Mouse (Mus musculus) lung, embryonic 15.5 days (tissue): ENCODE data around the gene 1700066M21Rik. TPM values are rescaled to one million over a fixed set of nuclear protein-coding genes. Genes with fewer than 3 reads are reported as not detected.

Experiments
- ATAC-seq: fragments of 200-750 bp; cut with Nextera tagmentation; 2 replicates; pipeline ENCODE4 v1.8.0; 2017; ENCODE audit warnings: moderate number of reproducible peaks, borderline replicate concordance; ENCODE audit not compliant: low FRiP score, low TSS enrichment; ENCODE audit errors: extremely low read depth
- H3K27ac ChIP-seq: fragments of 300-500 bp; sonication (generic); 2 replicates; pipeline ENCODE4 v1.5.1; 2015; ENCODE audit warnings: moderate library complexity, mild to moderate bottlenecking, inconsistent platforms
- H3K27me3 ChIP-seq: fragments of 300-500 bp; sonication (generic); 2 replicates; pipeline ENCODE4 v1.6.1; 2015; ENCODE audit warnings: inconsistent platforms
- H3K36me3 ChIP-seq: fragments of 300-500 bp; sonication (generic); 2 replicates; pipeline ENCODE4 v1.6.1; 2015; ENCODE audit warnings: inconsistent platforms
- H3K4me1 ChIP-seq: fragments of 300-500 bp; sonication (generic); 2 replicates; pipeline ENCODE4 v1.6.1; 2015; ENCODE audit warnings: inconsistent platforms
- H3K4me2 ChIP-seq: fragments of 300-500 bp; sonication (generic); 2 replicates; pipeline ENCODE4 v1.6.1; 2015; ENCODE audit warnings: inconsistent platforms, mild to moderate bottlenecking, moderate library complexity
- H3K4me3 ChIP-seq: fragments of 300-500 bp; sonication (generic); 2 replicates; pipeline ENCODE4 v1.5.1; 2015; ENCODE audit warnings: mild to moderate bottlenecking, inconsistent platforms
- H3K9ac ChIP-seq: fragments of 300-500 bp; sonication (generic); 2 replicates; pipeline ENCODE4 v1.6.1; 2015; ENCODE audit warnings: inconsistent platforms
- H3K9me3 ChIP-seq: fragments of 300-500 bp; sonication (generic); 2 replicates; pipeline ENCODE4 v1.6.1; 2016; ENCODE audit warnings: inconsistent platforms
- WGBS: fragments of 180-500 bp; shearing (Covaris S2); methylation state at CpG from one replicate; pipeline ENCODE4 v1.1.7; 2015; 5-methylcytosine and 5-hydroxymethylcytosine counted together
- polyA plus RNA-seq: library from polyadenylated mRNA; unstranded; fragments of >200 nt; fragmentation: Nextera tagmentation; extraction: Ambion mirVana; gene quantifications from 2 replicates; pipeline ENCODE4 v1.2.1, GENCODE M21; 2015

The 1700066M21Rik gene
- polyA plus RNA-seq, 1 experiment from 2014 or later: 14.9 TPM

GRCm38 (mm10) chr1:57400877-57401276 is 23.5 kb downstream of the 1700066M21Rik start:
- no peak overlapping the region for H3K9ac ChIP-seq
- 0 out of 2 replicates have a peak, but pooled peaks cover 5% of the 10 kb centered on the region for H3K4me1 ChIP-seq
- 89% methylated on average over 2 of the region's 2 CpGs for WGBS
- no peak overlapping the region for H3K4me2 ChIP-seq
- H3K27me3 ChIP-seq: no peaks in the 10 kb centered on the region
- no peak overlapping the region for H3K27ac ChIP-seq
- H3K9me3 ChIP-seq: no peaks in the 10 kb centered on the region
- H3K4me3 ChIP-seq: no peak overlapping the region
- ATAC-seq: no peak
- H3K36me3 ChIP-seq: peaks cover 22% of the 10 kb centered on the region

GRCm38 (mm10) chr1:57402116-57402515 is 24.7 kb downstream of the 1700066M21Rik start:
- Histone ChIP-seq H3K4me1 (0 out of 2 replicates have a peak, but pooled peaks cover 5% of the 10 kb centered on the region), H3K4me2 (no peak overlapping the region), H3K4me3 (no peak overlapping the region), H3K36me3 (peaks cover 15% of the 10 kb centered on the region; the same call in 1 of the 2 replicates), H3K9me3 (no peaks in the 10 kb centered on the region), H3K27ac (no peak overlapping the region), H3K9ac (no peak overlapping the region), H3K27me3 (no peaks in the 10 kb centered on the region)
- ATAC-seq: no peak
- 91% methylated on average over 5 of the region's 5 CpGs for WGBS

- H3K9ac ChIP-seq: peak within 1 kb of the TSS; percentile 89
- H3K4me2 ChIP-seq: peak within 1 kb of the TSS; percentile 57
- no peaks in the 10 kb centered on the region for H3K27me3 ChIP-seq
- H3K36me3 ChIP-seq: no peaks in the 10 kb centered on the region
- H3K9me3 ChIP-seq: no peaks in the 10 kb centered on the region
- H3K27ac ChIP-seq: peak within 1 kb of the TSS; percentile 95
- H3K4me3 ChIP-seq: peak within 1 kb of the TSS; percentile 80
- ATAC-seq: peak; percentile 91
- H3K4me1 ChIP-seq: peaks cover 25% of the 10 kb centered on the region
- WGBS: under 1% methylated on average over 72 of the region's 72 CpGs
These were observed 29.0 kb downstream of the 1700066M21Rik start, which contains the start of the genes Maip1 and Tyw5 for GRCm38 (mm10) chr1:57406187-57407151. Gene Maip1, plus strand, starts transcription at chr1:57406328. Gene Tyw5, minus strand, starts transcription at chr1:57407101.

GRCm38 (mm10) chr1:57408994-57409393 is 31.6 kb downstream of the 1700066M21Rik start:
- Histone ChIP-seq H3K27me3 (no peaks in the 10 kb centered on the region), H3K4me3 (no peak overlapping the region), H3K9me3 (no peaks in the 10 kb centered on the region), H3K4me1 (peaks cover 25% of the 10 kb centered on the region), H3K27ac (no peak overlapping the region), H3K36me3 (peaks cover 21% of the 10 kb centered on the region), H3K9ac (no peak overlapping the region), H3K4me2 (peak overlapping the region; percentile 57; the same call in 1 of the 2 replicates)
- 75% methylated on average over 2 of the region's 2 CpGs for WGBS
- ATAC-seq: no peak

- no peak for ATAC-seq
These were observed 36.0 kb downstream of the 1700066M21Rik start for GRCm38 (mm10) chr1:57413397-57413796.

GRCm38 (mm10) chr1:57423696-57424095 is 46.3 kb downstream of the 1700066M21Rik start:
- no peak overlapping the region for H3K27ac ChIP-seq
- 9% methylated on average over 1 of the region's 1 CpGs for WGBS
- no peak for ATAC-seq
- H3K27me3 ChIP-seq: no peaks in the 10 kb centered on the region
- no peak overlapping the region for H3K4me2 ChIP-seq
- no peaks in the 10 kb centered on the region for H3K9me3 ChIP-seq
- no peaks in the 10 kb centered on the region for H3K36me3 ChIP-seq
- H3K4me3 ChIP-seq: no peak overlapping the region
- no peaks in the 10 kb centered on the region for H3K4me1 ChIP-seq
- H3K9ac ChIP-seq: no peak overlapping the region

More at GRCm38 (mm10) chr1:57413397-57413796, 36.0 kb downstream of the 1700066M21Rik start:
- H3K4me3 ChIP-seq: no peak overlapping the region
- no peak overlapping the region for H3K4me2 ChIP-seq
- H3K9ac ChIP-seq: no peak overlapping the region
- no peak overlapping the region for H3K27ac ChIP-seq
- peaks cover 44% of the 10 kb centered on the region for H3K36me3 ChIP-seq
- H3K27me3 ChIP-seq: no peaks in the 10 kb centered on the region
- H3K4me1 ChIP-seq: peaks cover 11% of the 10 kb centered on the region
- WGBS: 87% methylated on average over 2 of the region's 2 CpGs
- no peaks in the 10 kb centered on the region for H3K9me3 ChIP-seq

- no peak overlapping the region for H3K27ac ChIP-seq
- 51% methylated on average over 16 of the region's 16 CpGs for WGBS
- H3K9me3 ChIP-seq: no peaks in the 10 kb centered on the region
- no peaks in the 10 kb centered on the region for H3K36me3 ChIP-seq
- no peak overlapping the region for H3K4me3 ChIP-seq
- H3K4me2 ChIP-seq: peak overlapping the region; percentile 35
- ATAC-seq: peak; percentile 42; the same call in 1 of the 2 replicates
- peaks cover 11% of the 10 kb centered on the region for H3K4me1 ChIP-seq
- H3K9ac ChIP-seq: no peak overlapping the region
- no peaks in the 10 kb centered on the region for H3K27me3 ChIP-seq
These were observed 51.2 kb downstream of the 1700066M21Rik start for GRCm38 (mm10) chr1:57428368-57429308.

- WGBS: 16% methylated on average over 12 of the region's 12 CpGs
- H3K4me3 ChIP-seq: no peak overlapping the region
- no peak overlapping the region for H3K27ac ChIP-seq
- no peak overlapping the region for H3K9ac ChIP-seq
- peak overlapping the region; percentile 45 for H3K4me2 ChIP-seq
- H3K36me3 ChIP-seq: no peaks in the 10 kb centered on the region
- no peaks in the 10 kb centered on the region for H3K27me3 ChIP-seq
- H3K4me1 ChIP-seq: peaks cover 11% of the 10 kb centered on the region
- H3K9me3 ChIP-seq: no peaks in the 10 kb centered on the region
- 0 out of 2 replicates have a peak, but pooled peaks have one; percentile 17 for ATAC-seq
These were observed 52.5 kb downstream of the 1700066M21Rik start for GRCm38 (mm10) chr1:57429786-57430483.

- no peak overlapping the region for H3K27ac ChIP-seq
- H3K36me3 ChIP-seq: no peaks in the 10 kb centered on the region
- no peak for ATAC-seq
- H3K4me1 ChIP-seq: peaks cover 17% of the 10 kb centered on the region
- no peaks in the 10 kb centered on the region for H3K9me3 ChIP-seq
- H3K4me2 ChIP-seq: no peak overlapping the region
- no peak overlapping the region for H3K9ac ChIP-seq
- H3K4me3 ChIP-seq: no peak overlapping the region
- H3K27me3 ChIP-seq: no peaks in the 10 kb centered on the region
- 83% methylated on average over 7 of the region's 7 CpGs for WGBS
These were observed 55.7 kb downstream of the 1700066M21Rik start for GRCm38 (mm10) chr1:57433141-57433540.
